Mouse (Mus musculus): ENCODE results near the gene Gje1. TPM values are rescaled to one million over a fixed set of nuclear protein-coding genes. Genes with fewer than 3 reads are reported as not detected.

Gene Gje1
- not detected for polyA plus RNA-seq (2014; fragmentation: Illumina TruSeq; extraction: RNeasy Lipid Tissue Mini Kit (QIAGEN cat#74804); ENCODE audit: low read depth, low replicate concordance)

DNA sequence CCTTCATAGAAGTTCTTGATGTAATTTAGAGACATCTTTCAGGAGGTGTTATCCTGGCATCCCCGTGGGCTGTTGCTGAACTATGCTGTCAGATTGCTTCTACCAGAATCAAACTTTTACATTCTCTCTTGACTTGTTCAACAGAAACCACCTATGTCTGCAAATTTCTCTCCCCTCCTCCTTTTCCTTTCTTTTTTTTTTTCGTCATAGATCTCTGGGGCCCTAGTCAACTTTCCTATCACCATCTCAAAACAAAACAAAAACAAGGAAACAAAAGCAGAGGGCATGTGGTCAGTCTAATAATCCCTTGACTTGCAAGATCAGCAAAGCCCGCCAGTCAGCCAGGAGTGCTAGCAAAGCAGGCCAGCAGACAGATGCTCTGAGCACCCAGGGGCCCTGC, at the start of gene Gje1:
Gene Gje1, minus strand, starts transcription at position 101 of the 400 bp plus-strand sequence.

GRCm38 (mm10) chr10:14705072-14706066, 12.6 kb downstream of the Gje1 start, which contains the start of the genes Vta1 and Nmbr:
Gene Vta1, minus strand, starts transcription at chr10:14705560.
Gene Nmbr, plus strand, starts transcription at chr10:14705591.

Other genes with a start within 250 kb of the Gje1 start
- gene Adgrg6, start 172.6 kb downstream of the Gje1 start, polyA plus RNA-seq (2014; fragmentation: Illumina TruSeq; extraction: RNeasy Lipid Tissue Mini Kit (QIAGEN cat#74804); ENCODE audit: low read depth, low replicate concordance), result 3.2 TPM
- gene Vta1, start 12.7 kb downstream of the Gje1 start, polyA plus RNA-seq (2014; fragmentation: Illumina TruSeq; extraction: RNeasy Lipid Tissue Mini Kit (QIAGEN cat#74804); ENCODE audit: low read depth, low replicate concordance), result 108 TPM
- 0.81 TPM for gene Nmbr, start 12.6 kb downstream of the Gje1 start, polyA plus RNA-seq (2014; fragmentation: Illumina TruSeq; extraction: RNeasy Lipid Tissue Mini Kit (QIAGEN cat#74804); ENCODE audit: low read depth, low replicate concordance)

Data from kidney, adult 10 weeks (tissue).